Mouse (Mus musculus) forebrain, postnatal 0 days (tissue): ENCODE measurements around the gene Ern1. TPM values are rescaled to one million over a fixed set of nuclear protein-coding genes. Genes with fewer than 3 reads are reported as not detected.

Experiments used
- ATAC-seq: fragments of 200-750 bp; cut with Nextera tagmentation; 2 replicates; pipeline ENCODE4 v1.8.0; 2017; ENCODE audit warnings: mild to moderate bottlenecking, moderate library complexity
- DNase-seq: peaks from one replicate; pipeline ENCODE4 v3.0.0-alpha.2; 2015
- H3K27ac ChIP-seq: fragments of 300-500 bp; sonication (generic); 2 replicates; pipeline ENCODE4 v1.5.1; 2014; ENCODE audit warnings: low read depth, mild to moderate bottlenecking, antibody characterized with exemption, low read length, moderate library complexity, mixed read lengths
- H3K27me3 ChIP-seq: fragments of 300-500 bp; sonication (generic); 2 replicates; pipeline ENCODE4 v1.6.1; 2014; ENCODE audit warnings: mild to moderate bottlenecking, low read length, mixed read lengths; ENCODE audit not compliant: insufficient read depth
- H3K36me3 ChIP-seq: fragments of 300-500 bp; sonication (generic); 2 replicates; pipeline ENCODE4 v1.6.1; 2014; ENCODE audit warnings: mild to moderate bottlenecking, moderate library complexity; ENCODE audit not compliant: insufficient read depth
- H3K4me1 ChIP-seq: fragments of 300-500 bp; sonication (generic); 2 replicates; pipeline ENCODE4 v1.6.1; 2014; ENCODE audit warnings: antibody characterized with exemption; ENCODE audit not compliant: insufficient read depth
- H3K4me2 ChIP-seq: fragments of 300-500 bp; sonication (generic); 2 replicates; pipeline ENCODE4 v1.6.1; 2014; ENCODE audit warnings: low read depth, mild to moderate bottlenecking, moderate library complexity
- H3K4me3 ChIP-seq: fragments of 300-500 bp; sonication (generic); 2 replicates; pipeline ENCODE4 v1.5.1; 2014; ENCODE audit warnings: low read depth, low read length, mixed read lengths
- H3K9ac ChIP-seq: fragments of 300-500 bp; sonication (generic); 2 replicates; pipeline ENCODE4 v1.6.1; 2014; ENCODE audit warnings: mild to moderate bottlenecking
- H3K9me3 ChIP-seq: fragments of 300-500 bp; sonication (generic); 2 replicates; pipeline ENCODE4 v1.6.1; 2016; ENCODE audit warnings: low read length
- CTCF ChIP-seq: sonication (generic); IDR thresholded peaks from 2 replicates; pipeline ENCODE4 v1.5.1; 2016; ENCODE audit warnings: antibody characterized with exemption, control low read depth, low read depth
- WGBS: fragments of 180-500 bp; shearing (Covaris S2); extraction: QIAGEN DNeasy Blood & Tissue Kit; methylation state at CpG from one replicate; pipeline ENCODE4 v1.1.7; 2014; 5-methylcytosine and 5-hydroxymethylcytosine counted together
- polyA plus RNA-seq: library from polyadenylated mRNA; unstranded; fragments of >200 nt; fragmentation: Nextera tagmentation; extraction: Ambion mirVana; gene quantifications from 2 replicates; pipeline ENCODE4 v1.2.1, GENCODE M21; 2015
- total RNA-seq: library from RNA; depleted of rRNA; stranded (reverse); fragments of >200 nt; gene quantifications from 2 replicates; pipeline ENCODE4 v1.2.3, GENCODE M21; 2014

Ern1 gene
- total and polyA plus RNA-seq, 2 experiments from 2014 or later: 1.7 to 8.4 TPM

- no peak for TF ChIP-seq CTCF
- Histone ChIP-seq H3K4me3 (no peak overlapping the region), H3K27ac (no peak overlapping the region), H3K4me1 (no peaks in the 10 kb centered on the region), H3K9me3 (no peaks in the 10 kb centered on the region), H3K4me2 (no peak overlapping the region), H3K36me3 (0 out of 2 replicates have a peak, but pooled peaks cover 3% of the 10 kb centered on the region), H3K9ac (no peak overlapping the region), H3K27me3 (no peaks in the 10 kb centered on the region)
- no peak for DNase-seq
- 28% methylated on average over 3 of the region's 3 CpGs for WGBS
- no peak for ATAC-seq
Measured at GRCm38 (mm10) chr11:106389611-106390010, 98.0 kb downstream of the Ern1 start.

- WGBS: 85% methylated on average over 6 of the region's 6 CpGs
- ATAC-seq: no peak
- H3K27ac ChIP-seq: no peak within 1 kb of the TSS
- H3K9ac ChIP-seq: no peak within 1 kb of the TSS
- H3K4me1 ChIP-seq: no peaks in the 10 kb centered on the region
- TF ChIP-seq CTCF: no peak
- no peaks in the 10 kb centered on the region for H3K9me3 ChIP-seq
- H3K27me3 ChIP-seq: no peaks in the 10 kb centered on the region
- H3K36me3 ChIP-seq: no peaks in the 10 kb centered on the region
- no peak within 1 kb of the TSS for H3K4me2 ChIP-seq
- DNase-seq: no peak
- H3K4me3 ChIP-seq: no peak within 1 kb of the TSS
Measured at GRCm38 (mm10) chr11:106387791-106388216, 99.8 kb downstream of the Ern1 start, which contains the start of gene Icam2. Gene Icam2 (minus strand): TSS chr11:106388075.

GRCm38 (mm10) chr11:106387020-106387419, 100.6 kb downstream of the Ern1 start:
- no peaks in the 10 kb centered on the region for H3K27me3 ChIP-seq
- H3K27ac ChIP-seq: no peak overlapping the region
- ATAC-seq: no peak
- H3K4me2 ChIP-seq: no peak overlapping the region
- H3K4me3 ChIP-seq: no peak overlapping the region
- WGBS: 73% methylated on average over 6 of the region's 6 CpGs
- TF ChIP-seq CTCF: no peak
- no peaks in the 10 kb centered on the region for H3K36me3 ChIP-seq
- H3K9me3 ChIP-seq: no peaks in the 10 kb centered on the region
- H3K9ac ChIP-seq: no peak overlapping the region
- no peaks in the 10 kb centered on the region for H3K4me1 ChIP-seq
- no peak for DNase-seq

- Histone ChIP-seq H3K36me3 (no peaks in the 10 kb centered on the region), H3K4me3 (no peak overlapping the region), H3K4me1 (no peaks in the 10 kb centered on the region), H3K27me3 (no peaks in the 10 kb centered on the region), H3K4me2 (no peak overlapping the region), H3K27ac (no peak overlapping the region), H3K9ac (no peak overlapping the region), H3K9me3 (no peaks in the 10 kb centered on the region)
- ATAC-seq: no peak
- 84% methylated on average over 3 of the region's 3 CpGs for WGBS
- no peak for DNase-seq
- no peak for TF ChIP-seq CTCF
Measured at GRCm38 (mm10) chr11:106386409-106386808, 101.2 kb downstream of the Ern1 start.

- no peak for TF ChIP-seq CTCF
- Histone ChIP-seq H3K4me2 (no peak overlapping the region), H3K27me3 (no peaks in the 10 kb centered on the region), H3K4me3 (no peak overlapping the region), H3K9me3 (no peaks in the 10 kb centered on the region), H3K9ac (no peak overlapping the region), H3K36me3 (no peaks in the 10 kb centered on the region), H3K4me1 (no peaks in the 10 kb centered on the region), H3K27ac (no peak overlapping the region)
- no peak for ATAC-seq
- 75% methylated on average over 6 of the region's 6 CpGs for WGBS
- DNase-seq: no peak
Measured at GRCm38 (mm10) chr11:106383051-106383790, 104.4 kb downstream of the Ern1 start.

- Histone ChIP-seq H3K4me1 (no peaks in the 10 kb centered on the region), H3K4me3 (no peak overlapping the region), H3K36me3 (no peaks in the 10 kb centered on the region), H3K9ac (no peak overlapping the region), H3K9me3 (no peaks in the 10 kb centered on the region), H3K4me2 (no peak overlapping the region), H3K27ac (no peak overlapping the region), H3K27me3 (no peaks in the 10 kb centered on the region)
- ATAC-seq: no peak
- no peak for DNase-seq
- no peak for TF ChIP-seq CTCF
- 78% methylated on average over 5 of the region's 5 CpGs for WGBS
Measured at GRCm38 (mm10) chr11:106382424-106382823, 105.2 kb downstream of the Ern1 start.

GRCm38 (mm10) chr11:106381883-106382282, 105.8 kb downstream of the Ern1 start:
- DNase-seq: no peak
- WGBS: 83% methylated on average over 7 of the region's 7 CpGs

More at GRCm38 (mm10) chr11:106381883-106382282, 105.8 kb downstream of the Ern1 start:
- ATAC-seq: no peak
- TF ChIP-seq CTCF: no peak
- Histone ChIP-seq H3K4me2 (no peak overlapping the region), H3K4me1 (no peaks in the 10 kb centered on the region), H3K4me3 (no peak overlapping the region), H3K27me3 (no peaks in the 10 kb centered on the region), H3K27ac (no peak overlapping the region), H3K9ac (no peak overlapping the region), H3K9me3 (no peaks in the 10 kb centered on the region), H3K36me3 (no peaks in the 10 kb centered on the region)
